In the genomic region with DNA sequence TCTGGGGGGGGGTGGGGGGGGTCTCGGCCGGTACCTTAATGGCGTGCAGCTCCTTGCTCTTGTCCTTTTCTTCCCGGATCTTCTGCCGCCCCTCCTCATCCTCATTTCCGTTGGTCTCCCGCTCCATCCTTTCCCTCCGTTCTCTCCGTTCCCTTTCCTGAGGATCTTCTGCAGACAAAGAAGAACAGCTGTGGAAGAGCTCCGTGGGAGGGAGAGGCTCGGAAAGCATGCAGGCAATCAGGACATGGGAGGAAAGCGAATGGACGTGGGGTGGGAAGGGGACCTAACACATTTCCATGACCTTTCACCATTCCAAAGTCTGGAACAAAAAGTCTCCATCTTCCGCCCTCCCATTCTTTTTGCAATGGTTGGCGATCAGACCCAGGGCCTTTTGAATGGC, we compare ENCODE assay signal across 34 mouse cellular contexts. TPM values are rescaled to one million over a fixed set of nuclear protein-coding genes. Genes with fewer than 3 reads are reported as not detected.
"Had no signal": no experiment of that assay in that cellular context is flagged by ENCODE, and none has a peak within 500 bp of the region (broad histone marks: within the 10 kb centered on the region; RNA-seq: fewer than 3 reads in every experiment).

No protein-coding gene starts in this region.

- H3K27ac ChIP-seq: heart, embryonic 13.5 days; heart, embryonic 15.5 days; hindbrain, embryonic 10.5 days; hindbrain, embryonic 12.5 days; hindbrain, embryonic 13.5 days; hindbrain, embryonic 14.5 days; hindbrain, embryonic 15.5 days; hindbrain, postnatal 0 days; intestine, embryonic 15.5 days; kidney, embryonic 15.5 days; kidney, postnatal 0 days; left cerebral cortex, adult 2 months had no signal

- DNase-seq: heart, postnatal 10 days; heart, postnatal 14 days; heart, postnatal 36 days; heart, postnatal 4 days; kidney, adult 11 months; kidney, adult 18-20 months; kidney, adult 2 months; kidney, adult 8-10 months; kidney, adult 9 months; kidney, postnatal 10 days; kidney, postnatal 14 days; kidney, postnatal 25 days; kidney, postnatal 36 days; kidney, postnatal 4 days; layer of hippocampus, adult 9-11 months; layer of hippocampus, postnatal 36 days had no signal

- H3K4me1 ChIP-seq: heart, embryonic 12.5 days; heart, embryonic 13.5 days; heart, embryonic 15.5 days; hindbrain, embryonic 10.5 days; hindbrain, embryonic 12.5 days; hindbrain, embryonic 13.5 days; hindbrain, embryonic 15.5 days; intestine, embryonic 15.5 days; kidney, embryonic 15.5 days had no signal

- ATAC-seq: hindbrain, embryonic 16.5 days; hindbrain, postnatal 0 days; inflammation-experienced regulatory T-cells, adult 6 months; intestine, embryonic 15.5 days; intestine, embryonic 16.5 days; intestine, postnatal 0 days had no signal

- H3K9me3 ChIP-seq: heart, embryonic 12.5 days; heart, embryonic 13.5 days; heart, embryonic 15.5 days; hindbrain, embryonic 10.5 days; hindbrain, embryonic 12.5 days; hindbrain, embryonic 13.5 days; hindbrain, embryonic 15.5 days; intestine, embryonic 15.5 days; kidney, embryonic 15.5 days had no signal

- H3K4me3 ChIP-seq: heart, embryonic 12.5 days; heart, embryonic 13.5 days; heart, embryonic 15.5 days; hindbrain, embryonic 10.5 days; hindbrain, embryonic 12.5 days; hindbrain, embryonic 13.5 days; hindbrain, embryonic 15.5 days; intestine, embryonic 15.5 days; kidney, embryonic 15.5 days; left cerebral cortex, adult 2 months had no signal

- H3K27me3 ChIP-seq: heart, embryonic 12.5 days; heart, embryonic 13.5 days; heart, embryonic 15.5 days; hindbrain, embryonic 12.5 days; hindbrain, embryonic 13.5 days; hindbrain, embryonic 15.5 days; intestine, embryonic 15.5 days; kidney, embryonic 15.5 days had no signal

RNA-seq across cellular contexts. Expression of gene Cacnb3, which starts 20.8 kb away (rescaled TPM):
- total RNA-seq: hematopoietic stem cell, adult 5-6 weeks had no signal

RNA-seq across cellular contexts. Expression of gene Ccdc65, which starts 56.6 kb away (rescaled TPM):
- total RNA-seq: hematopoietic stem cell, adult 5-6 weeks had no signal
- polyA plus RNA-seq: inflammation-experienced regulatory T-cells, adult 6 months had no signal
